Mouse (Mus musculus): Measurements from ENCODE around the gene Hdac7.

DNA sequence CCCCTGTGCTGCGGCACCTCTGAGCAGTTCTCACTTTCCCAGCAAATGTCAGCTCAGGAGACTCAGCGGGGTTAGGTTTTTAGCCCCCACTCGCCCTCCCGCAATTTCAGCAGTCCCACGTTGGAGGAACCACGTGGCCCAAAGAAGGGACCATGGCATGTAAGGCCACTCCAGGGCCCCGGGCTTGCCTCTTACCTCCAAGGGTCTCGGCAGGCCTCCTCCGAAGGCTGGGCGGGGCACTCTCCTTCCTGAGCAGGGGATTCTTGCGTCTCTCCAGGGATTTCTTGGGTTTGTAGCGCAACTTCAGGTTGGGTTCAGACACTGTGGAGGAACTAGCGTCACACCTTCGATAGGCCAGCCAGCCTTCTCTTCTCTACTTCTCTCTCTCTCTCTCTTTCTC is 35.1 kb downstream of the Hdac7 start:
- TF ChIP-seq CTCF (IDR thresholded peaks at IDR 0.05; ENCODE audit: borderline replicate concordance, control insufficient read depth, extremely low read depth, insufficient read depth, low read length, poor library complexity) (no peak), POLR2A (IDR thresholded peaks at IDR 0.05; ENCODE audit: control insufficient read depth, extremely low read depth, insufficient read depth, low read length, poor library complexity) (no peak)
